Mouse (Mus musculus): ENCODE measurements around the gene Psip1.

DNA sequence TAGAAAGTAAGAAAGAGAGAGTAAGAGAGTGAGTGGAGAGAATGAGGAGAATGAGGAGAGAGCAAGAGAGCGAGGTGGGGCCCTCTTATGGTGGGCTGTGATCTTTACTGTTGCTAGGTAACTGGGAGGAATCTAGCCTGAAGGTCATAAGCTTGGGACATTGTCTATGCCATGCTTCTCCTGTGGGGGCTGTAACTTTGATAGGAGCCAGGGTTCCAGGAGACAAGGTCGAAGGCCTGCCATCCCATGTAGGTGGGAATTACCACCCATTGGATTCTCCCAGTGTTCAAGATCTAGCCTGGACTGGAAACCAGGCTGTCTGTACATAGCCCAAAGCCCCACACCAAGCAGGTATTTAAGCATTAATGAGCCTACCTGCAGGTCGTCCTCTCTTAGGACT is 18.1 kb downstream of the Psip1 start:
- no peak for TF ChIP-seq HCFC1 (IDR thresholded peaks at IDR 0.05; ENCODE audit: borderline replicate concordance, insufficient read depth, low read length)
- TF ChIP-seq ZNF384 (IDR thresholded peaks at IDR 0.05; ENCODE audit: low read depth, low read length), result no peak
- no peak for TF ChIP-seq MAFK (IDR thresholded peaks at IDR 0.05; ENCODE audit: insufficient read depth, low read depth, low read length)
- TF ChIP-seq CHD2 (IDR thresholded peaks at IDR 0.05; ENCODE audit: low read depth, low read length), result no peak
- TF ChIP-seq ZC3H11A (IDR thresholded peaks at IDR 0.05; ENCODE audit: borderline replicate concordance, low read depth, low read length), result no peak
